Mouse (Mus musculus): ENCODE measurements around the gene Rbm19.
"Not testable (repeated sequence)": the region's sequence is repeated elsewhere in the genome, so short reads cannot be mapped to it uniquely, and the experiment has no call there.

The Rbm19 gene

DNA sequence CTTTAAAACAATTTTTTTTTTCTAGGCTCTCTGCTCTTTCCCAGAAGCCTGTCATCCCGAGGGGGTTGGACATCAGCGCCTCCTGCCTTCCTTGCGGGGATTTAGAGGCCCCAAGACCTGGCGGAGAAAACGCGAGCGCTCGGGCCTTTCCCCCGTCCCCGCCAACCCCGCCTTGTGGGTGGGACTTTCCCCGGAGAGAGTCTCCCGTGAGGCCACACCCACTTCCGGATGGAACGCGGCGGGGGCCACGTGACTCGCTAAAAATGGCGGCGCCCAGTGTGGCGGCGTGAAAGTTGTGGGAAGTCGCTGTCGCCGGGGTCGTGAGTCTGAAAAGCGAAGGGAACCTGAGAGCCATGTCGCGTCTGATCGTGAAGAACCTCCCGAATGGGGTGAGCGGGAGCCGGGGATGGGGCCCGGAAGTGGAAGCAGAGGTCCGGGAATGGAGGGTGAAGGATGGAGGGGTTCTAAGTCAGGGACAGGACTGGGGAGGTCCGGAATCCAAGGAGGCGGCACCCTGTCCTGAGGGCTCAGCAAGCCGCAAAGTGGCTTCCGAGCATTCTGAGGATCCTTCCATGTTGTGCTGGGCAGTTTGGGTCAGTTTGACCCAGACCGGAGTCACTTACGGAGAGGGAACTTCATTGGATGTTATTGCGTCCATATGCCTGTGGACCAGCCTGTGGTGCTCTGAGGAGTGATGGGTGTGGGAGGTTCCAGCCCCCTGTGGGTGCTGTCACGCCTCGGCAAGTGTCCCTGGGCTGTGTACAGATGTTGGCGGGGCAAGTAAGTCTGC is at the start of gene Rbm19:
Gene Rbm19 (plus strand): TSS at position 205 of the 790 bp plus-strand sequence.
- DNase-seq, result peak; percentile 93

GRCm38 (mm10) chr5:120067266-120067665 is 49.0 kb upstream of the Rbm19 start:
- no peak for DNase-seq

DNA sequence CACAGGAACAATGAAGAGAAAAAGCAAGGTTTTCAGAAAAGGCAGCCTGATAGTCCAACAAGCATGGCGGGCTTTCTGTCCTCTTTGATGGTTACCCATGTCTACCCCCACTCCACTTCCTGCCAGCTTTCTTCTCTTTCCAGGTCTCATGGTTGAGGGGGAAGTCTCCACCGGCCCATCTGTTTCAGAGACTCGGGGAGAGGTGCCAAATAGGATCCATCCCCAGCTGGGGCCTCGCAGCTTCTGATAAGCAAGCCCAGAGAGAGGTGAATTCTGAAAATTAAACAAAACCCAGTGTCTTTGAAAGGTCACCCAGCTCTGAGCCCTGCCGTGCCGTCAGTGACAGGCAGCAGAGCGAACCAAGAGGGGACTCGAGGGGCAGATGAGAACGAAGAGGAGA is 42.2 kb upstream of the Rbm19 start:
- no peak for DNase-seq

GRCm38 (mm10) chr5:120080027-120080426 is 36.2 kb upstream of the Rbm19 start:
- DNase-seq, result no peak

DNA sequence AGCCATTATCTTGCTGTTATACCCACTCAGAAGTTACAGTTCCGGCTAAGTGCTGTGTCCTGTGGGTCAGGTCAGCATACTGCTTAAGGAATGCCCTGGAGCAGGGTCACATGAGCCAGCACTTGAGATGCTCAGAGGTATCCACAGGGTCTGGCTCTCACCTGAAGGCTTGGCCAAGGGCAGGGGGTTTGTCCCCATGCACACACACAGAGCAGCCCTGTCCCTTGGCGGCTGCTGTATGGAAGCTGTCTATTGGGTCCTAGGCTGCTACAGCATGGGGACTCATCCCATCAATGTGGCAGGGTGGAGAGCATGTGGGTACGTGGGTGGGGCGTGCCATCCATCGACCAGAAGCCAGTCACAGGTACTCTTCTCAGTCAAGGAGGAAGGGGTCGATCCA is 35.8 kb upstream of the Rbm19 start:
- DNase-seq, result no peak

GRCm38 (mm10) chr5:120088561-120088960 is 27.7 kb upstream of the Rbm19 start:
- peak; percentile 84 for DNase-seq

DNA sequence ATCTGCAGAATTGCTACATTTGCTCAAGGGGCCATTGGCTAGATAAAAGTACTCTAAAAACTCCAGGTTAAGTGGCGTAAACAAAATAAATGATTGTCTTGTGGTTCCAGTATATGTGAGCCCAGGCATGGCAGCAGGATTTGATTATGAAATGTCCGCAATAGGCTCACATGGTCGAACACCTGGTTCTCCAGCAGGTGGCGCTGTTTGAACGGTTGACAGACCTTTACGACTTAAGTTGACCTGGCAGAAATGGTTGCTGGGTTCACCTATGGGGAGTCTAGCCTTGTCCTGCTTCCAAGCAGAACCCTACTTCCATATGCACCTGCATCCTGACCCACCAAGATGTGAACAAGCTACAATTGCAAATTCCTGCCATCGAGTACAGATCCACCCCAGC is 21.7 kb upstream of the Rbm19 start:
- peak; percentile 34 for DNase-seq

DNA sequence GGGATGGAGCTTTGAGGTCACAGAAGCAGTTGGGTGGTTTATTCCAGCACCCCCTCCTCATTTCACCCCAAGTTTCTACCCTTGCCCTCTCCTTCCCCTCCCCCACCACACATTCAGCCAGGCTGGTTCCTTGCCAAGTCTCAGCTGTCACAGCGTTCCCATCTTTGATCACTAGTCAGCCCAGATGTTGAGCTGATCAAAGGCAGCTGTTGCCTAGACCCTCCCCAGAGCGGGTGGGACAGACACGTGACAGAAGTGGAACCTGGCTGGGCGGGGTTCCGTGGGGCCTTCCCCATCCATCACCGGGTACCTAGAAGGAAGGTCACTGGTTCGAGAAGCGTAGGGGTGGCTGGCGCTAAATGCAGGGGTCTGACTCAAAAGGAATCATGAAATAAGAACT is 19.2 kb upstream of the Rbm19 start:
- no peak for DNase-seq

- no peak for DNase-seq
These were observed 15.5 kb upstream of the Rbm19 start for GRCm38 (mm10) chr5:120100814-120101213.

DNA sequence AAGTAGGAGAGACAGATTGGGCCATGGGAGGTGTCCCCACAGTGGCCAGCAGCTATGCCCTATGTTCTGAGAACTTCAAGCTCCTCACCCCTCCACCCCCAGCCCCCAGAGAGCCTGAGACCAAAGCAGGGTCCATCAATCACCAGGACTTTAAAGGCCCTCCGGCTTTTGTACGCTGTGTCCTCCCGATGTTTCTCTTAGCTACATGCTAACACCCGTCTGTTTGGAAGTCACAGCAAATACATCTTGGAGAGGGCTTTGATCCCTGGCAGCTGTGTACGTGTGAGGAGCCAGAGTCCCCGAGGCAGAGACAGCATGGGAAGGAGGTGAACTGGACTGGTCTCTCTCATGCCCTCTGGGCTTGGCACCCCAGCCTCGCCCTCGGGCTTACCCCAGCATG is 14.2 kb upstream of the Rbm19 start:
- no peak for DNase-seq

- peak; percentile 49 for DNase-seq
These were observed 13.5 kb upstream of the Rbm19 start for GRCm38 (mm10) chr5:120102732-120103131.

- DNase-seq, result peak; percentile 10
These were observed 12.8 kb upstream of the Rbm19 start for GRCm38 (mm10) chr5:120103458-120103857.

DNA sequence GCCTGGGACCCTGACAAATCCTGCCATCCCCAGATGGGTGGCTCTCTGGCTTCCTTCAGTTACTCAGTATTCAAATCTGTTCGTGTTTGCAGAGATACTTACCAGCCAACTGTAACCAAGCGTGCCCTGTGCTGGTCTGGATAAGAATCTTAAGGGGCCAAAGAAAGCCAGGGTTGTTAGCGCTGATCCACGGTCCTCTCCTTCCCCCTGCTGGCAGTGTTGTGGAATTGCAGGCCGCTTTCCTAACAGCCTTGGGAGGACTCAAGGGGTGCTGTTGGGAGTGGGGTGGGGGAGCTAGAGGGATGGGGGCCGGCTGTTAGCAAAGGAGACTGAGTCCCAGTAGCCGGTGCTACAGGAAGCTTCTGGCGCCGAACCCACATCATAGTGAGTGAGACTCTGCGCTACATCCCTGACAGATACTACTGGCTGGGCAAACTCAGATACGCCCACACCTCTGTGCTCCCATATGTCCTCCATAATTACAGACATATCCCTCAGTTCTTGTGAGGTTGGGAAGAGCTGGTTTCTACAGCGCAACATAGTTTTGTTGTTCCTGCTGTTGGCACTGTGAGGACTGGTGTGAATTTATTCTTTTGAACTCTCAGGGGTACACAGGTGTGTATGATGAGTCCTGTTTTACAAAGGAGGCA is 9.7 kb upstream of the Rbm19 start:
- DNase-seq, result peak; percentile 24

DNA sequence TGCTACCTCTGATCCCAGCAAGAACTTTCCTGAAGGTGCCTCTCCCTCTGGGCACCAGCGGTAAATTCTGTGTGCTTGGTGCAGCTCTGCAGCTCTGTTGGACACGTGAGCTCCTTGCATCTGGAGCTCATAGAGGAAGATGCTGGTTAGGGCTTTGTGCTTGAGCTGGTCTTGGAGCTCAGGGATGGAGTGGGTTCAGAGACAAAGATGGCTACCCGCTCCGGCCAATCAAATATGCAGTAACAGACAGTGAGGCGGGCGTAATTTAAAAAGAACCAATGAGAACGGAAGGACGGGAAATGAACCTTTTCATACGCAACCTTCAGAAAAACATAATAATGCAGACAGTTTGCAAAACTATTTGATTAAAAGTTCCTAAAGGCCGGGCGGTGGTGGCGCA is 1.9 kb upstream of the Rbm19 start:
- no peak for DNase-seq

- DNase-seq, result not testable (repeated sequence)
These were observed 896 bp downstream of the Rbm19 start for GRCm38 (mm10) chr5:120117161-120117560.

DNA sequence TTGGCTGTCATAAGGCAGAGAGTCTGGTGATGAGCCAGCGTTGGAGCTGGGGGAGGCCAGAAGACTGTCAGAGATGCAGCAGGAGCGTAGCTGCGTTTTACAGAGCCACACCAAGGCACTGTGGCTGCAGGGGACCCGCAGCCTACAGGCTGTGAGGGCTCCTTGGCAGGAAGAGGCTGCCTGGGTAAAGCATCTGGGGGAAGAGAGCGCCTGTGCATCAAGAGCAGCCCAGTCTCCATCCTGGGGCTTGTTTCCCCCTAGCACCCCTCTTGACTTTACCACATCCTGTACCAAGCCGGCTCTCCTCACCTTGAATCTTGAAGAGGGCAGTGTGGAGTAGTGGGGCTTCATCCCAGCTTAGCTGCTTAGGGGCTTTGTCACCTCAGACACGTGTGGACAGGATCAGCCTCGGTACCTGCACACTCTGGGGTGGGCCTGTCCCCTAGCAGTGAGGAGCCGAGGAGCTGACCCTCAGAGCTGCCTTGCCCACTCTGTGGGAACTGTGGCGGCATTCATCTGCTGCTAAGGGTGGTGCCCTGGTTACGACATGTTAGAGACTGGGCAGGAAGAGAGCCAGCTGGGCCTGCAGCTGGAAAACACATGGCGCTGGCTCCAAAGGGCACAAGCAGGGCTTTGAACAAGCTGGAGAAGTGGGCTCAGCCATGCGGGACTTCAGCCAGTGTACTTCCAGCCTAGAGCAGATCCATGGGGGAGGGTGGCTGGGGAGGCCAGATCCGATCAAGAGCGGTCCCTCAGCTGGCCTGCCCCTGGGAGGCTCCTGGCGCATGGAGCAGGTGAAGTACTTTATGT is 8.8 kb downstream of the Rbm19 start:
- no peak for DNase-seq

DNA sequence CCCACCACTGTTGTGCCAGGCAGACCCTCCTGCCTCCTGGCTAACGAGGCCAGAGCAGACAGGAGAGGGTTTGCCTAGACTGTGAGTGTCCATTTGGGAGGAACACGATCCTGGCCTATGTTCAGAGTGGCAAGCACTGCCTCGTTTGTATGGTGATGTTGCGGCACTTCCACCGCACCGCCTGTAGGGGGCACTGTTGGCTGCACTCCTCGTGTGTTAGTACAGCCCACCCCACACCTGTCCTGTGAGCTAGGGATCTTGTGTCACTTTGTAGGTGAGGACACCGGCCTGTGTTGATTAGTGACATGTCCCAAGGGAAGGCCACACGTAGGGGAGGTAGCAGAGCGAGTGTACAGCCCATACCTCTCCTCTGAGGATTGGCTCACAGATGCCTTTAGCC is 11.4 kb downstream of the Rbm19 start:
- DNase-seq, result no peak

DNA sequence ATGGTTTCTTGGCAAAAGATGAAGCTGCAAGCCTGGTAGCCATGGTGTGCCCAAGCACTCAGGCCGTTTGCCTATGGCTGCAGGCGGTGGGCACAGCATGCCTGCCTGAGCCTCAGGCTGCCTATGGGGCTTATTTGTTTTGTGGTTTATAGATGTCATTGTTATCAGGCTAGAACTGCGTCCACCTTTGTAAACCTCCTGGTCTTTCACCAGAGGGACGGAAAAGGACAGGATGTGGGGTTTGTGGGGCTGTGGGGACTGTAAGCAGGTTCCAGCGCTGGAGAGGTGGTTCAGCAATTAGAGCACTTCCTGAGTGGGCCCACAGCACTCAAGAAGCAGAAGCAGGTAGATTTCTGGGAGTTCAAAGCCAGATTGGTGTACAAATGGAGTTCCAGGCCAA is 12.2 kb downstream of the Rbm19 start:
- DNase-seq, result no peak

- DNase-seq, result no peak
These were observed 12.8 kb downstream of the Rbm19 start for GRCm38 (mm10) chr5:120129070-120129469.

GRCm38 (mm10) chr5:120129761-120130160 is 13.5 kb downstream of the Rbm19 start:
- no peak for DNase-seq

- no peak for DNase-seq
These were observed 13.9 kb downstream of the Rbm19 start for GRCm38 (mm10) chr5:120130163-120130562.

GRCm38 (mm10) chr5:120131600-120131999 is 15.3 kb downstream of the Rbm19 start:
- peak; percentile 29 for DNase-seq

- peak; percentile 57 for DNase-seq
These were observed 17.7 kb downstream of the Rbm19 start for GRCm38 (mm10) chr5:120134000-120134399.

GRCm38 (mm10) chr5:120135337-120135736 is 19.1 kb downstream of the Rbm19 start:
- DNase-seq, result no peak

Measured in kidney, adult 18-20 months (tissue).